Mouse (Mus musculus): ENCODE measurements around the gene Cd2ap. TPM values are rescaled to one million over a fixed set of nuclear protein-coding genes. Genes with fewer than 3 reads are reported as not detected.

Cd2ap gene
- total RNA-seq (2014; fragmentation: Nextera tagmentation) (35.9 and 41.0 TPM in 2 replicates), total RNA-seq (2017) (19.6 and 24.2 TPM in 2 replicates), polyA plus RNA-seq (2012) (8.1 and 10.0 TPM in 2 replicates)

DNA sequence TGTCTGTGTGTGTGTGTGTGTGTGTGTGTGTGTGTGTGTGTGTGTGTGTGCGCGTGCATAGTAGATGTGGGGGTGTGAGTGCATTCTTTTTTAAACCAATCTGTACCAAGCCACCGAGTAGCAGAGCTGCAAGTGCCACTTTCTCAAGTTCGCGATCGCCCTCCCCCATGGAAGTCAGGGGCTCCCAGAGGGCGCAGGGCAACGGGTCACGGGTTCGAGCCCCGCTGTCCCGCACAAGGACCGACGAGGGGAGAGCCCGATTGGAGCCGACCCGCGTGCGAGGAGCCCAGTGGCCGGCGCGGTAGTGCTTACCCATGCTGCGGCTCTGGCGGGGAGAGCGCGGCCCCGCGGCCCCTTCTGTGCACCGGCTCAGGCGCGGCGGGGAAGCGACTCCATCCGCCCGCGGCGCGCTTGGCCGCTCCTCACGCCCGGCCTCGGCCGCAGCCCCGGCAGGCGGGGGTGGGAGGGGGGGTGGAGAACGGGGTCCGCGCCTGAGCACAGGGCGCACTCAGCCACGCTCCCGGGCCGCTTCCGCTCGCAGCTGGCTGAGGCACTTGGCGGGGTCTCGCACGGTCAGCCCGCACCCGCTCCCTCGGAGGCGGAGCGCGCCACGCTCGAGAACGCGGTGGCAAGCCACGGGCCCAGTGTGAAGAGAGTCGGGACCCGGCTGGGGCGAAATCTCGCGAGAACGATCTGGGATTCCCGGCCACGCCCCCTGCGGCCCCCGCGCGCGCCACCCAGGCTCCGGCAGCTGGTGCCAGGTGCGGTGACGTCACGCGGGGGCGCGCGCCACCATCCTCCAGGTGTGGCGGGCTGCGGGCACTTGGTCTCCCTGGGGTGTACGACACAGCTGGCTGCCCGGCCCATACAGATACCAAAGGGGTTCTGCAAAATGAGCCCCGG, at the start of gene Cd2ap:
TSS of gene Cd2ap (minus strand) at position 665 of the 903 bp plus-strand sequence.
- H3K27me3 ChIP-seq (ENCODE audit: insufficient read depth, low read length): no peaks in the 10 kb centered on the region
- peak; percentile 85 for DNase-seq (ENCODE audit: low spot score)
- peak within 1 kb of the TSS; percentile 87 for H3K4me3 ChIP-seq (ENCODE audit: low read depth, low read length)
- ATAC-seq (ENCODE audit: extremely low read depth, insufficient number of reproducible peaks, low FRiP score, poor library complexity, severe bottlenecking): peak; percentile 55
- no peaks in the 10 kb centered on the region for H3K36me3 ChIP-seq (replicated peaks)
- TF ChIP-seq GATA2 (IDR thresholded peaks at IDR 0.05; ENCODE audit: borderline replicate concordance, low read depth, low read length) (no peak), TAL1 (conservative IDR thresholded peaks at IDR 0.05; ENCODE audit: low read depth, low read length) (no peak), POLR2AphosphoS5 (IDR thresholded peaks at IDR 0.05; ENCODE audit: insufficient replicate concordance, low read depth, low read length) (no peak), CTCF (IDR thresholded peaks at IDR 0.05; ENCODE audit: low read depth, low read length) (no peak)
- no peaks in the 10 kb centered on the region for H3K9me3 ChIP-seq (replicated peaks)
- peaks cover 6% of the 10 kb centered on the region for H3K4me1 ChIP-seq (ENCODE audit: insufficient read depth, low read depth, low read length)

DNA sequence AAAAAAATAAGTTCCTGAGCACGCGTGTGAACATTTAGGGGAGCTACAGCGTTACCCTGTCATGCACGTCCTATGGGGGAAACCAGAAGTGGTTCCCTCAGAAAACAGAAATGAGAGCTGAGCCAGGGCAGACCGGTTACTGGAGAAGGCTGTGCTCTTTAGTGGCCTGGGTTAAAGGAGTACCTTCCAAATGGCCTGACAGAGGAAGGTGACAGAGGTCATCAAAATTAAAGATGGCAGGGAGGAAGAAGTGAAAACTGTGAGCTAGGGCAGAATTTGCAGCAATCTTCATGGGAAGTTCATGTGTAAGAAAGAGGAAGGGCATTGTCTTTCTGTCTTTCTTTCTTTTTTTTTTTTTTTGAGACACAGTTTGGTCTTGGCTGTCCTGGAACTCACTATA, 48.3 kb upstream of the Cd2ap start:
- no peaks in the 10 kb centered on the region for H3K36me3 ChIP-seq (replicated peaks)
- no peak for ATAC-seq (ENCODE audit: extremely low read depth, insufficient number of reproducible peaks, low FRiP score, poor library complexity, severe bottlenecking)
- DNase-seq (ENCODE audit: low spot score): no peak
- no peaks in the 10 kb centered on the region for H3K4me1 ChIP-seq (ENCODE audit: insufficient read depth, low read depth, low read length)
- TF ChIP-seq GATA2 (IDR thresholded peaks at IDR 0.05; ENCODE audit: borderline replicate concordance, low read depth, low read length) (no peak), GATA1 (IDR thresholded peaks at IDR 0.05; ENCODE audit: borderline replicate concordance, low read length) (no peak), TAL1 (conservative IDR thresholded peaks at IDR 0.05; ENCODE audit: low read depth, low read length) (no peak), CTCF (IDR thresholded peaks at IDR 0.05; ENCODE audit: low read depth, low read length) (no peak), POLR2AphosphoS5 (IDR thresholded peaks at IDR 0.05; ENCODE audit: insufficient replicate concordance, low read depth, low read length) (no peak)
- H3K4me3 ChIP-seq (ENCODE audit: low read depth, low read length): no peak overlapping the region
- no peaks in the 10 kb centered on the region for H3K27me3 ChIP-seq (ENCODE audit: insufficient read depth, low read length)
- peaks cover 19% of the 10 kb centered on the region for H3K9me3 ChIP-seq (replicated peaks)

DNA sequence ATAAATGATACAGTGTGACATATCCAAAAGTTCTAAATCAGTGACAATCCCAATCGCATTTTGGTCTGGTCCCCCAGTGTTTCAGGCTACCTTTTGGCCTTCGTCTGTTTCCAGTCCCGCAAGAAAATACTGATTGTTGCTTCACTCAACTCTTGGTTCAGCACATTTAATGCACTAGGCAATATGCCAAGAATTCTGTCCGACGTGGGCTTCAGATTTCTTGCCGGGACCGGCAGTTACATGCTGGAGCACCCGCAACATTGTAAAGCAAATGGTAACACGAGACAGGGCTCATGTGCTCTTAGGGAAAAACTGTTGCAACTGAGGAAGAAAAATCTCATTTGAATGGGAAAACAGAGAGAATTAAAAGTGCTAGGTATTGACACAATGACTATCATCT, 42.3 kb upstream of the Cd2ap start:
- Histone ChIP-seq H3K36me3 (replicated peaks) (no peaks in the 10 kb centered on the region), H3K27me3 (ENCODE audit: insufficient read depth, low read length) (no peaks in the 10 kb centered on the region), H3K9me3 (replicated peaks) (peaks cover 28% of the 10 kb centered on the region), H3K4me3 (ENCODE audit: low read depth, low read length) (no peak overlapping the region), H3K4me1 (ENCODE audit: insufficient read depth, low read depth, low read length) (no peaks in the 10 kb centered on the region)
- TF ChIP-seq GATA1 (IDR thresholded peaks at IDR 0.05; ENCODE audit: borderline replicate concordance, low read length) (no peak), CTCF (IDR thresholded peaks at IDR 0.05; ENCODE audit: low read depth, low read length) (no peak), TAL1 (conservative IDR thresholded peaks at IDR 0.05; ENCODE audit: low read depth, low read length) (no peak), POLR2AphosphoS5 (IDR thresholded peaks at IDR 0.05; ENCODE audit: insufficient replicate concordance, low read depth, low read length) (no peak), GATA2 (IDR thresholded peaks at IDR 0.05; ENCODE audit: borderline replicate concordance, low read depth, low read length) (no peak)
- no peak for DNase-seq (ENCODE audit: low spot score)
- no peak for ATAC-seq (ENCODE audit: extremely low read depth, insufficient number of reproducible peaks, low FRiP score, poor library complexity, severe bottlenecking)

DNA sequence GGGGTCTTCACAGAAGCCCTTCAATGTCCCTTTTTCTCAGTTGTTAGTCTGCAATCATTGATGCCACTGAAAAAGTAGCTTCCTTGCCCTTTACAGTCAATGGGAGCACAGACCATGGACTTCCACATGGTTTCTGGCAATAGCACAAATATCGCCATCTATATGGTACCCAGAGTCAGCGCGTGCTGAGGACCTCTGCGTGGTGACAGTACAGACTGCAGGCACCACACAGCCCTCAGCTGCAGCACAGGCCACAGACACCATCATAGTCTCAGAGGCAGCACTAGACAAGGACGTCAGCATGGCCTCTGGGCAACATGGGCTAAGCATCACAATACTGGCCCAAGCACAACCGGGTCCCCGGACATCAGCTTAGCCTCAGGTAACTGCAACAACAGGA, 38.3 kb upstream of the Cd2ap start:
- Histone ChIP-seq H3K27me3 (ENCODE audit: insufficient read depth, low read length) (no peaks in the 10 kb centered on the region), H3K9me3 (replicated peaks) (peaks cover 17% of the 10 kb centered on the region), H3K4me3 (ENCODE audit: low read depth, low read length) (no peak overlapping the region), H3K36me3 (replicated peaks) (no peaks in the 10 kb centered on the region), H3K4me1 (ENCODE audit: insufficient read depth, low read depth, low read length) (no peaks in the 10 kb centered on the region)
- no peak for ATAC-seq (ENCODE audit: extremely low read depth, insufficient number of reproducible peaks, low FRiP score, poor library complexity, severe bottlenecking)
- no peak for DNase-seq (ENCODE audit: low spot score)
- TF ChIP-seq GATA2 (IDR thresholded peaks at IDR 0.05; ENCODE audit: borderline replicate concordance, low read depth, low read length): no peak
- no peak for TF ChIP-seq POLR2AphosphoS5 (IDR thresholded peaks at IDR 0.05; ENCODE audit: insufficient replicate concordance, low read depth, low read length)
- TF ChIP-seq GATA1 (IDR thresholded peaks at IDR 0.05; ENCODE audit: borderline replicate concordance, low read length): no peak
- TF ChIP-seq CTCF (IDR thresholded peaks at IDR 0.05; ENCODE audit: low read depth, low read length): no peak
- no peak for TF ChIP-seq TAL1 (conservative IDR thresholded peaks at IDR 0.05; ENCODE audit: low read depth, low read length)

DNA sequence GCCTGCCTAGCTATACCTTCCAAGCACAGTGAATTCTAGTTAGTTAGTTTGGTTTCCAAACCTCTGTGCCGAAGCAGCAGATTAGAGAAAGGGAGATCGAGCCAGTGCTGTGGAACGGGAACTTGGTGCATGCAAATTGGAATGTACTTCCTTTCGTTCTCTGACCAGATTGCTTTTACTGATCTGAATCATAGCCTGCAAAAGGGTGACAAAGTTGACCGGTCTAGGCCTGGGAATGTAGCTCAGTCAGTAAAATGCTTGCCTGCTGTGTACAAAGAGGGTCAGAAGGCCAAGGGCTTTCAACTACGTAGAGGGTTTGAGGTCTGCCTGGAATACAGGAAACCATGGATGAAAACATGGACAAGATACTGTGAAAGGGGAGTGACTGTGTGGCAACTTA, 35.7 kb upstream of the Cd2ap start:
- no peak for DNase-seq (ENCODE audit: low spot score)
- Histone ChIP-seq H3K4me1 (ENCODE audit: insufficient read depth, low read depth, low read length) (no peaks in the 10 kb centered on the region), H3K27me3 (ENCODE audit: insufficient read depth, low read length) (no peaks in the 10 kb centered on the region), H3K4me3 (ENCODE audit: low read depth, low read length) (no peak overlapping the region), H3K9me3 (replicated peaks) (peaks cover 24% of the 10 kb centered on the region), H3K36me3 (replicated peaks) (no peaks in the 10 kb centered on the region)
- ATAC-seq (ENCODE audit: extremely low read depth, insufficient number of reproducible peaks, low FRiP score, poor library complexity, severe bottlenecking): no peak
- no peak for TF ChIP-seq GATA2 (IDR thresholded peaks at IDR 0.05; ENCODE audit: borderline replicate concordance, low read depth, low read length)
- TF ChIP-seq GATA1 (IDR thresholded peaks at IDR 0.05; ENCODE audit: borderline replicate concordance, low read length): no peak
- no peak for TF ChIP-seq POLR2AphosphoS5 (IDR thresholded peaks at IDR 0.05; ENCODE audit: insufficient replicate concordance, low read depth, low read length)

DNA sequence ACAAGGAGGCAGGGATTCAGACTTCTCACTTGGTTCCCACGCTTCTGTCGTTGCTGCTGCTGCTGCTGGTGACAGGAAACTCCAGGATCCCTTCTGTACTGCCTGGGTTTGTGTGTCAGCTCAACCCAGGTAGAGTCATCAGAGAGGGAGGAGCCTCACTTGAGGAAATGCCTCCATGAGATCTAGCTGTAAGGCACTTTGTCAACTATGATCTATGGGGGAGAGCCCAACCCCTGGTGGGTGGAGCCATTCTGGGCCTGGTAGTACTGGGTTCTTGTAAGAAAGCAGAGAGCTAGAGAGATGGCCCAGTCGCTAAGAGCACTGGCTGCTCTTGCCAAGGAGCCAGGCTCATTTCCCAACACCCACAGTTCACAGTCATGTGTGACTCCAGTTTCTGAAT, 34.0 kb upstream of the Cd2ap start:
- DNase-seq (ENCODE audit: low spot score): no peak
- no peak for ATAC-seq (ENCODE audit: extremely low read depth, insufficient number of reproducible peaks, low FRiP score, poor library complexity, severe bottlenecking)
- Histone ChIP-seq H3K4me3 (ENCODE audit: low read depth, low read length) (no peak overlapping the region), H3K36me3 (replicated peaks) (no peaks in the 10 kb centered on the region), H3K4me1 (ENCODE audit: insufficient read depth, low read depth, low read length) (no peaks in the 10 kb centered on the region), H3K27me3 (ENCODE audit: insufficient read depth, low read length) (no peaks in the 10 kb centered on the region), H3K9me3 (replicated peaks) (peaks cover 20% of the 10 kb centered on the region)
- TF ChIP-seq CTCF (IDR thresholded peaks at IDR 0.05; ENCODE audit: low read depth, low read length): no peak
- TF ChIP-seq GATA2 (IDR thresholded peaks at IDR 0.05; ENCODE audit: borderline replicate concordance, low read depth, low read length): no peak
- no peak for TF ChIP-seq TAL1 (conservative IDR thresholded peaks at IDR 0.05; ENCODE audit: low read depth, low read length)
- TF ChIP-seq POLR2AphosphoS5 (IDR thresholded peaks at IDR 0.05; ENCODE audit: insufficient replicate concordance, low read depth, low read length): no peak
- TF ChIP-seq GATA1 (IDR thresholded peaks at IDR 0.05; ENCODE audit: borderline replicate concordance, low read length): no peak
